Mouse (Mus musculus) forebrain, embryonic 10.5 days (tissue): ENCODE measurements around the gene Scube1. TPM values are rescaled to one million over a fixed set of nuclear protein-coding genes. Genes with fewer than 3 reads are reported as not detected.

Experiments used
- DNase-seq: peaks from one replicate; pipeline ENCODE4 v3.0.0-alpha.2; 2017; ENCODE audit warnings: low spot score; ENCODE audit errors: extremely low spot score
- H3K27ac ChIP-seq: fragments of 300-500 bp; sonication (generic); 2 replicates; pipeline ENCODE4 v1.5.1; 2016; ENCODE audit warnings: mild to moderate bottlenecking
- H3K27me3 ChIP-seq: fragments of 300-500 bp; sonication (generic); 2 replicates; pipeline ENCODE4 v1.6.1; 2016; ENCODE audit warnings: mild to moderate bottlenecking; ENCODE audit not compliant: poor library complexity, severe bottlenecking
- H3K36me3 ChIP-seq: fragments of 300-500 bp; sonication (generic); replicated peaks from 2 replicates; pipeline ENCODE4 v1.6.1; 2016; ENCODE audit warnings: mild to moderate bottlenecking, moderate library complexity
- H3K4me1 ChIP-seq: fragments of 300-500 bp; sonication (generic); 2 replicates; pipeline ENCODE4 v1.6.1; 2016
- H3K4me3 ChIP-seq: fragments of 300-500 bp; sonication (generic); 2 replicates; pipeline ENCODE4 v1.5.1; 2016; ENCODE audit warnings: mild to moderate bottlenecking, moderate library complexity
- H3K9me3 ChIP-seq: fragments of 300-500 bp; sonication (generic); 2 replicates; pipeline ENCODE4 v1.6.1; 2016; ENCODE audit warnings: mild to moderate bottlenecking, moderate library complexity
- WGBS: fragments of 180-500 bp; shearing (Covaris S2); methylation state at CpG from one replicate; pipeline ENCODE4 v1.1.7; 2016; 5-methylcytosine and 5-hydroxymethylcytosine counted together
- polyA plus RNA-seq: library from polyadenylated mRNA; unstranded; fragments of >200 nt; fragmentation: Nextera tagmentation; extraction: Ambion mirVana; gene quantifications from 2 replicates; pipeline ENCODE4 v1.2.1, GENCODE M21; 2016

Gene Scube1
- polyA plus RNA-seq, 1 experiment from 2014 or later, result 58.7 TPM

- peaks cover 32% of the 10 kb centered on the region for H3K27me3 ChIP-seq
- WGBS, result 87% methylated on average over 3 of the region's 3 CpGs
- peaks cover 25% of the 10 kb centered on the region for H3K4me1 ChIP-seq
- H3K27ac ChIP-seq, result no peak overlapping the region
- H3K4me3 ChIP-seq, result no peak overlapping the region
- no peaks in the 10 kb centered on the region for H3K36me3 ChIP-seq
- DNase-seq, result no peak
- no peaks in the 10 kb centered on the region for H3K9me3 ChIP-seq
Measured at GRCm38 (mm10) chr15:83565434-83565833, 159.4 kb downstream of the Scube1 start.

GRCm38 (mm10) chr15:83563857-83564651 is 160.8 kb downstream of the Scube1 start:
- Histone ChIP-seq H3K27ac (peak overlapping the region; percentile 83), H3K27me3 (peaks cover 32% of the 10 kb centered on the region), H3K4me3 (peak overlapping the region; percentile 62), H3K4me1 (peaks cover 25% of the 10 kb centered on the region), H3K9me3 (no peaks in the 10 kb centered on the region), H3K36me3 (no peaks in the 10 kb centered on the region)
- DNase-seq, result peak; percentile 59
- WGBS, result 2% methylated on average over 27 of the region's 27 CpGs

- Histone ChIP-seq H3K4me1 (peaks cover 25% of the 10 kb centered on the region), H3K36me3 (no peaks in the 10 kb centered on the region), H3K27me3 (peaks cover 32% of the 10 kb centered on the region), H3K9me3 (no peaks in the 10 kb centered on the region), H3K27ac (peak within 1 kb of the TSS; percentile 83), H3K4me3 (peak within 1 kb of the TSS; percentile 62)
- DNase-seq, result peak; percentile 41
- WGBS, result 2% methylated on average over 28 of the region's 28 CpGs
Measured at GRCm38 (mm10) chr15:83563327-83563856, 161.4 kb downstream of the Scube1 start, which contains the start of the genes Tspo and Mcat. Gene Tspo (plus strand): TSS chr15:83563592. Gene Mcat (minus strand): TSS chr15:83563787.

- peaks cover 25% of the 10 kb centered on the region for H3K4me1 ChIP-seq
- DNase-seq, result peak; percentile 53
- H3K36me3 ChIP-seq, result no peaks in the 10 kb centered on the region
- H3K9me3 ChIP-seq, result no peaks in the 10 kb centered on the region
- 27% methylated on average over 15 of the region's 15 CpGs for WGBS
- peaks cover 32% of the 10 kb centered on the region for H3K27me3 ChIP-seq
- H3K27ac ChIP-seq, result peak overlapping the region; percentile 83; the same call in 1 of the 2 replicates
- peak overlapping the region; percentile 62 for H3K4me3 ChIP-seq
Measured at GRCm38 (mm10) chr15:83562626-83563270, 162.1 kb downstream of the Scube1 start.

DNA sequence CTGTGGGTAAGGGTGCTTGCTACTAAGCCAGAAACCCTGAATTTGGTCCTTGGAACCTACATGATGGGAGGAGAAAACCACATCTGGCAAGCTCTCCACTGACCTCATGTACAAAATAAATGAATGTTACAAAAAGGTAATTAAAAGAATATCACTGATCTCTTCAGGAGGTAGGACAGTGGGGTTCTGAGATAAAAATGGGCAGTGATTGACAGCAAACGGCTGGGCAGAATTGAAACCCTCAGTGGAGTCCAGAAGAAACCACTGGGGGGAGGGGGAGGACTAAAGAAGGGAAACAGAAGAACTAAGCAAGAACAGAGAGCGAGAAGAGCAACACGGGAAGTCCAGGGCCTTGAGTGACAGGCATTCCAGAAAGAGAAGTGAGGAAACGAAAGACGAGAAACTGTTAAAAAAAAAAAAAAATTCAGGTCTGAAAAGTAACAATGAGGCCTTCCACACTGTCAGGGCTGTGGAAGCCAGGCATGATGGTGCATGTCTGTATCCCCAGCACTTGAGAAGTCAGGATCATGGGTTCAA is 163.8 kb downstream of the Scube1 start:
- Histone ChIP-seq H3K27me3 (peaks cover 32% of the 10 kb centered on the region), H3K4me1 (peaks cover 28% of the 10 kb centered on the region), H3K27ac (no peak overlapping the region), H3K9me3 (no peaks in the 10 kb centered on the region), H3K36me3 (no peaks in the 10 kb centered on the region), H3K4me3 (no peak overlapping the region)
- WGBS, result 66% methylated on average over 5 of the region's 5 CpGs
- no peak for DNase-seq

DNA sequence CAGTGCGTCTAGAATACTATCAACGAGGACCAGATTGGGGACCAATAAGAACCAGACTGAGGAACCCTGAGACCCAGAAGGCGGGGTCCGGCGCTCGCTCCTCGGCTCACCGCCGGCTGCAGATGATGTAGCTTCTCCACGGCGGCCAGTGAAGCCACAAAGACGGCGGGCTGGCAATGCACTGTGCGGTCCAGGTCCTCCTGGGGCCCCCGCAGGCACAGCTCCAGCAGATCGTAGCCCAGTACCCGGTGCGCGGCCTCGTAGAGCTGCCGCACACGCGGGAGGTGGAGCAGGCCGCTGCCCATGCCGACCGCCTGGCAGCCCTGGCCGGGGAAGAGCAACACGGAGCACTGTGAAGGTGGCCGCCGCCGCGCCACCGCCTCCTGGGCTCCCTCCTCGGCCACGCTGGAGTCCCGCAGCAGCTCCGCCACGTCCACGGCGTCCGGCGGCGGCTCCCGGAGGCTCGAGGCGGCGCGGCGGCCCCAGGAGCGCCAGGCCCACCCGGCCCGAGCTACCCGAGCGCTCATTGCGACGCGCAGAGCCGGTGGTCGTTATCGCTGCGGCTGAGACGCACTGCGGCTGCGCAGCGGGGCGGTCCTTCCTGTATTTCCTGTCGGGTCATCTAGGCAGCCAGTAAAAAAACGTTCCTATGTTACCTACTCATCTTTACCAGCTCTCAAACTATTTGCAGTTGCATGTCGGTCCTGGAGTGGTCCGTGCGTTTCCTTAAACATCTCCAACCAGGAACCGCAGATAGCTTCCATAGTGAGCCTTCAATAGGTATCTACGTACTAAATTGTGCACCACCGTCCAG is 169.5 kb downstream of the Scube1 start:
- H3K9me3 ChIP-seq, result no peaks in the 10 kb centered on the region
- peak; percentile 87 for DNase-seq
- no peaks in the 10 kb centered on the region for H3K27me3 ChIP-seq
- peak overlapping the region; percentile 96 for H3K27ac ChIP-seq
- H3K36me3 ChIP-seq, result peaks cover 35% of the 10 kb centered on the region
- under 1% methylated on average over 74 of the region's 74 CpGs for WGBS
- H3K4me3 ChIP-seq, result peak overlapping the region; percentile 93
- H3K4me1 ChIP-seq, result peaks cover 16% of the 10 kb centered on the region

Other genes with a start within 250 kb of the Scube1 start
- gene Ttll1, start 214.1 kb downstream of the Scube1 start, polyA plus RNA-seq, result 33.3 and 33.7 TPM in 2 replicates
- gene Bik, start 198.2 kb downstream of the Scube1 start, polyA plus RNA-seq, result 2.1 and 2.3 TPM in 2 replicates
- gene Tspo, start 161.4 kb downstream of the Scube1 start, polyA plus RNA-seq, result 37.9 and 40.2 TPM in 2 replicates
- gene Mcat, start 161.2 kb downstream of the Scube1 start, polyA plus RNA-seq, result 47.2 and 48.3 TPM in 2 replicates
- gene Ttll12, start 129.9 kb downstream of the Scube1 start, polyA plus RNA-seq, result 64.6 and 65.7 TPM in 2 replicates
- 33.4 and 35.9 TPM in 2 replicates for gene Mpped1, start 54.4 kb upstream of the Scube1 start, polyA plus RNA-seq